8 mouse cellular contexts compared by ENCODE assay signal in the genomic region with DNA sequence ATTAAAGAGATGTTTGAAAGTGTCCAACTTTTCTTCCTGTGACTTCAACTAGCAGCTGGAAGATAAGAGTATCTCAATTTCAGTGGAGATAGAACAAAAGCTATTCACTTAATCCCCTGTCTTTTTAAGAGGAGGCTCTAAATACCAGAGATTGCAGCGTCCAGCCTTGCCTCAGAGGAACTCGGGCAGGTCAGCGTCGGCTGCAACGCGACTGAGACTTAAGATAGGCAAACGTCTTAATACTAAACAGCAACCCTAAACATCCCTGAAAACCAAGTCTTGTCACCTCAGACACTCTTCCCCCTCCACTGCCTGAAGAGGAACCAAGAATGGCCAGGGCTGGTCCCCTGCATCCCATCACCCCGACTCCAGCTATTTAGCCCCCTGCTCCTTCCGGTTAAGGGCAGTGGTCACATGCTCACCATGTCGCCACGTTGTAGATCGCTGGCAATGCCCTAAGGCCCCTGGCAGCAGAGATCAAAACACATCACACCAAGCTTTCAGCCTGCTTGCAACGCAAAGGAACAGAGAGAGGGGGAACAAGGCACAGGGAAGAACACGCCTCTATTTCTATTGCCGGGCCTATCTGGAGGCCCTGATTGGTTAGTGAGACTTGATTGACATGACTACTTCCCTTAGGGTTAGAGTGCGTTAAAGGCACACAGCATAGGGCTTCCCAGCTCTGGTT. TPM values are rescaled to one million over a fixed set of nuclear protein-coding genes. Genes with fewer than 3 reads are reported as not detected.
DNase-seq lines count a peak whose midpoint lies in the region; ATAC-seq and TF ChIP-seq lines count a peak whose summit lies in the region.
"Not testable (repeated sequence)": the region's sequence is repeated elsewhere in the genome, so short reads cannot be mapped to it uniquely, and the experiment has no call there.

No protein-coding gene starts in this region.

- peak overlapping the region; percentile 71 for H3K9ac ChIP-seq in heart, embryonic 14.5 days (ENCODE audit: low read length)
- peak overlapping the region; percentile 52 for H3K9ac ChIP-seq in liver, embryonic 11.5 days (ENCODE audit: low read depth, low read length)

- H3K4me1 ChIP-seq in heart, embryonic 14.5 days (ENCODE audit: control insufficient read depth in 2 of 2, insufficient read depth in 2 of 2, low read length in 2 of 2); liver, embryonic 11.5 days (replicated peaks; ENCODE audit: control insufficient read depth, insufficient read depth, low read length): not testable (repeated sequence)

- H3K9me3 ChIP-seq in heart, embryonic 14.5 days (ENCODE audit: control insufficient read depth, low read length); liver, embryonic 11.5 days (ENCODE audit: control insufficient read depth, low read length): not testable (repeated sequence)

- TF ChIP-seq POLR2A in myocyte (IDR thresholded peaks at IDR 0.05; ENCODE audit: insufficient read length, low read depth) = not testable (repeated sequence)

- peak overlapping the region; percentile 63 for H3K4me2 ChIP-seq in heart, embryonic 14.5 days (ENCODE audit: low read length)
- H3K4me2 ChIP-seq in liver, embryonic 11.5 days = peak overlapping the region; percentile 66
- H3K4me2 ChIP-seq in myocyte (ENCODE audit: low read depth) = peak overlapping the region; percentile 51

- under 1% methylated on average over 16 of the region's 16 CpGs for WGBS in heart, embryonic 14.5 days
- 2% methylated on average over 16 of the region's 16 CpGs for WGBS in liver, embryonic 11.5 days

- not testable (repeated sequence) for H3ac ChIP-seq in myocyte (ENCODE audit: control insufficient read depth, insufficient read length)

- H3K27ac ChIP-seq in heart, embryonic 14.5 days (replicated peaks in 1 of 2; ENCODE audit: control insufficient read depth in 1 of 2, insufficient read depth in 1 of 2, low read depth in 2 of 2, low read length in 2 of 2) = peak overlapping the region in 1 of 2 experiments; percentile 62; a peak in 2 of 4 replicates
- not testable (repeated sequence) for H3K27ac ChIP-seq in liver, embryonic 11.5 days (ENCODE audit: low read depth, low read length)

- ATAC-seq in heart, embryonic 14.5 days (ENCODE audit: insufficient number of reproducible peaks, insufficient read depth, low FRiP score, low read depth) = peak; percentile 93
- peak; percentile 100 for ATAC-seq in liver, embryonic 11.5 days (replicated peaks; ENCODE audit: low FRiP score)

- not testable (repeated sequence) for H3K36me3 ChIP-seq in heart, embryonic 14.5 days (ENCODE audit: control insufficient read depth, insufficient read depth, low read length); liver, embryonic 11.5 days (ENCODE audit: control insufficient read depth, insufficient read depth, low read length); myocyte (ENCODE audit: control insufficient read depth, insufficient read depth); splenic B cell, adult 2 months (ENCODE audit: control insufficient read depth, insufficient read depth, low read length, poor library complexity, severe bottlenecking)

- peak overlapping the region; percentile 62 to 98 for H3K4me3 ChIP-seq in heart, embryonic 14.5 days (ENCODE audit: control insufficient read depth in 1 of 2, insufficient read depth in 1 of 2, low read depth in 1 of 2, low read length in 2 of 2)
- peak overlapping the region; percentile 58 for H3K4me3 ChIP-seq in liver, embryonic 11.5 days (ENCODE audit: low read depth, low read length)
- H3K4me3 ChIP-seq in myocyte = peak overlapping the region; percentile 27

- peak; percentile 85 for DNase-seq in CD4-positive, CD25-positive, alpha-beta regulatory T cell, adult 2 months (ENCODE audit: low read depth, low spot score)
- peak; percentile 77 for DNase-seq in brain, embryonic 18.5 days (ENCODE audit: low read depth, low spot score)
- DNase-seq in fibroblast of lung, adult 2 months (ENCODE audit: low read depth) = peak; percentile 77
- DNase-seq in kidney, postnatal 10 days = peak; percentile 75
- peak; percentile 46 for DNase-seq in liver, embryonic 11.5 days (ENCODE audit: low spot score)
- peak; percentile 87 for DNase-seq in splenic B cell, adult 2 months (ENCODE audit: low read depth, low spot score)

- H3K79me2 ChIP-seq in myocyte (ENCODE audit: control insufficient read depth, insufficient read depth) = not testable (repeated sequence)

- not testable (repeated sequence) for H3K27me3 ChIP-seq in heart, embryonic 14.5 days (ENCODE audit: control insufficient read depth, insufficient read depth, low read length); liver, embryonic 11.5 days (replicated peaks; ENCODE audit: control insufficient read depth, insufficient read depth, low read length); myocyte (ENCODE audit: control insufficient read depth, insufficient read depth, insufficient read length); splenic B cell, adult 2 months (ENCODE audit: control insufficient read depth, insufficient read depth, low read length, poor library complexity, severe bottlenecking)

RNA-seq across cellular contexts. Expression of a gene that starts 28.8 kb away (rescaled TPM):
- polyA plus RNA-seq in heart, embryonic 14.5 days (2014; fragmentation: Nextera tagmentation; extraction: Ambion mirVana) = 6.6 and 7.7 TPM in 2 replicates
- 7.9 and 8.1 TPM in 2 replicates for polyA plus RNA-seq in liver, embryonic 11.5 days (2014; fragmentation: Nextera tagmentation; extraction: Ambion mirVana)
- 0.19 TPM for polyA plus RNA-seq in myocyte (2012; fragmentation: generic; extraction: Trizol)

Comparison
In these comparisons a context has a peak if more than half of its experiments do, and no peak if none do; other contexts are left out.
1. H3K4me3 ChIP-seq: peak in every context shown above with its lines; median percentile 80 in heart, embryonic 14.5 days; 58 in liver, embryonic 11.5 days; 27 in myocyte.